Mouse (Mus musculus) regulatory T cell (primary cell): ENCODE data around the gene Gm8677.
"Not testable (repeated sequence)": the region's sequence is repeated elsewhere in the genome, so short reads cannot be mapped to it uniquely, and the experiment has no call there.

Experiments used
- in situ Hi-C: fragments of 300-600 bp; cut with MboI, MseI; formaldehyde crosslinking; loops from one replicate; pipeline ENCODE4 v1.15.1; 2025; ENCODE audit warnings: high pct_unique_total_duplicates

The Gm8677 gene

GRCm38 (mm10) chr7:22534787-22535186 lies at the start of gene Gm8677:
Gene Gm8677 (minus strand): TSS chr7:22534887.
- in situ Hi-C loops = not testable (repeated sequence)

- in situ Hi-C loops = not testable (repeated sequence)
Observed at GRCm38 (mm10) chr7:22565243-22565642, 30.6 kb upstream of the Gm8677 start, which contains the start of gene Gm4201. Gene Gm4201 (minus strand): TSS chr7:22565343.

- in situ Hi-C loops = not testable (repeated sequence)
Observed at GRCm38 (mm10) chr7:22522667-22523066, 12.0 kb downstream of the Gm8677 start, which contains the start of gene Vmn1r152. Gene Vmn1r152 (plus strand): TSS chr7:22522967.

GRCm38 (mm10) chr7:22499578-22499977 lies 35.1 kb downstream of the Gm8677 start, which contains the start of gene Vmn1r151:
Gene Vmn1r151 (minus strand): TSS chr7:22499678.
- in situ Hi-C loops = not testable (repeated sequence)
